Mouse (Mus musculus) thymus, adult 2 months (tissue): ENCODE data around the gene Ppp3ca.

ENCODE experiments used
- CTCF ChIP-seq: fragments of 200-500 bp; IDR thresholded peaks from 2 replicates; pipeline ENCODE4 v1.5.1; 2012; ENCODE audit warnings: mild to moderate bottlenecking, control low read depth, low read length, moderate library complexity, borderline replicate concordance; ENCODE audit not compliant: control insufficient read depth, poor library complexity, insufficient read depth; ENCODE audit errors: extremely low read depth
- POLR2A ChIP-seq: fragments of 200-500 bp; IDR thresholded peaks from 2 replicates; pipeline ENCODE4 v1.6.1; 2012; ENCODE audit warnings: mild to moderate bottlenecking, low read length, control low read depth, moderate library complexity; ENCODE audit not compliant: control insufficient read depth, poor library complexity, insufficient read depth; ENCODE audit errors: extremely low read depth

- TF ChIP-seq CTCF (no peak), POLR2A (no peak)
Measured at GRCm38 (mm10) chr3:136679903-136680491, 10.1 kb downstream of the Ppp3ca start.
